Mouse (Mus musculus): ENCODE results near the gene Zfp385c. TPM values are rescaled to one million over a fixed set of nuclear protein-coding genes. Genes with fewer than 3 reads are reported as not detected.

The Zfp385c gene
- polyA plus RNA-seq, 1 experiment = 0.55 TPM

- H3K4me3 ChIP-seq (ENCODE audit: control insufficient read depth, insufficient read depth, low read length) = peak overlapping the region; percentile 52
- DNase-seq = no peak
- no peak for TF ChIP-seq CTCF (IDR thresholded peaks at IDR 0.05; ENCODE audit: borderline replicate concordance, control insufficient read depth, extremely low read depth, insufficient read depth, low read length, poor library complexity)
- 0 out of 2 replicates have a peak, but pooled peaks have one; percentile 27 for TF ChIP-seq POLR2A (IDR thresholded peaks at IDR 0.05; ENCODE audit: control insufficient read depth, extremely low read depth, insufficient read depth, low read length, poor library complexity)
- peaks cover 18% of the 10 kb centered on the region for H3K4me1 ChIP-seq (replicated peaks; ENCODE audit: control insufficient read depth, insufficient read depth, low read length)
- peaks cover 5% of the 10 kb centered on the region; the same call in 1 of the 2 replicates for H3K36me3 ChIP-seq (ENCODE audit: control insufficient read depth, insufficient read depth, low read length)
- no peaks in the 10 kb centered on the region for H3K27me3 ChIP-seq (ENCODE audit: control insufficient read depth, insufficient read depth, low read length)
- 7% methylated on average over 14 of the region's 14 CpGs for WGBS
- peak overlapping the region; percentile 85 for H3K27ac ChIP-seq (ENCODE audit: control insufficient read depth, insufficient read depth, low read length)
Observed at GRCm38 (mm10) chr11:100735954-100736745, 43.9 kb upstream of the Zfp385c start.

GRCm38 (mm10) chr11:100735134-100735865 is 43.0 kb upstream of the Zfp385c start:
- no peak for DNase-seq
- Histone ChIP-seq H3K4me3 (ENCODE audit: control insufficient read depth, insufficient read depth, low read length) (peak overlapping the region; percentile 52), H3K27me3 (ENCODE audit: control insufficient read depth, insufficient read depth, low read length) (no peaks in the 10 kb centered on the region), H3K27ac (ENCODE audit: control insufficient read depth, insufficient read depth, low read length) (peak overlapping the region; percentile 85), H3K36me3 (ENCODE audit: control insufficient read depth, insufficient read depth, low read length) (peaks cover 5% of the 10 kb centered on the region; the same call in 1 of the 2 replicates), H3K4me1 (replicated peaks; ENCODE audit: control insufficient read depth, insufficient read depth, low read length) (peaks cover 24% of the 10 kb centered on the region)
- 54% methylated on average over 9 of the region's 9 CpGs for WGBS
- TF ChIP-seq CTCF (IDR thresholded peaks at IDR 0.05; ENCODE audit: borderline replicate concordance, control insufficient read depth, extremely low read depth, insufficient read depth, low read length, poor library complexity) = no peak

DNA sequence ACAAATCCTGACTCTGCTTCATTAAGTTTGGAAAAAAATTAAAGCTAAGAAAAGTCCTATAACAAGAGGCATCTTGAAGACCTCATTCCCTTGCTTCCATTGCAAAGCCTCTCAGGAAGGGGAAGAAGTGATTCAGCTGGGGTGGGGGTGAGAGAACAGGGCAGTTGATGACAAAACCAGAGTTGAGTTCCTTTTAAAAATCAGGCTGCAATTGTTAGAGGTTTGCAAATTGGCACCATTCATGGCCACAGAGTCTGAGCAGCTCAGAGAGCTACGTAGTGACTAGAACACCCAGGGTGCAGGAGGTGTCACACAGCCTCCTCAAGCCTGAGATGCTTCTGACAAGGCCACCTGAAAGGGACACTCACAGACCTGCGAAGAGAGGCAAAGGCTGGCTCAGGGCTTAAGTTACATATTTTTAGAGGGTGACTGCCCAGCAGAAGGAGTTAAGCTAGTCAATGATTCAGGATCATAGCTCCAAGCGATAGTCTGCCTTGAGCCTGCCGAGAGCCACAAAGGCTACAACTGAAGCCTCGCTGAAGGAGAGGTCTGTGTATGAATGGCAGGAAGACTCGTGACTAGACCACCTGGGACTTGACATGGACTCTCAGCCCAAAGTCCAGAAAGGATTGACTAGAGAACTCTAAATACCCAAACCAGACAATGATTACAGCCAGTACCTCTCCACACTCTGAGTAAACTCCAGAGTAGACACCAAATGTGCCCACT is 38.4 kb upstream of the Zfp385c start:
- Histone ChIP-seq H3K4me1 (replicated peaks; ENCODE audit: control insufficient read depth, insufficient read depth, low read length) (peaks cover 17% of the 10 kb centered on the region), H3K27ac (ENCODE audit: control insufficient read depth, insufficient read depth, low read length) (no peak overlapping the region), H3K36me3 (ENCODE audit: control insufficient read depth, insufficient read depth, low read length) (peaks cover 20% of the 10 kb centered on the region), H3K27me3 (ENCODE audit: control insufficient read depth, insufficient read depth, low read length) (no peaks in the 10 kb centered on the region), H3K4me3 (ENCODE audit: control insufficient read depth, insufficient read depth, low read length) (no peak overlapping the region)
- WGBS = 80% methylated on average over 6 of the region's 6 CpGs
- TF ChIP-seq POLR2A (IDR thresholded peaks at IDR 0.05; ENCODE audit: control insufficient read depth, extremely low read depth, insufficient read depth, low read length, poor library complexity) (no peak), CTCF (IDR thresholded peaks at IDR 0.05; ENCODE audit: borderline replicate concordance, control insufficient read depth, extremely low read depth, insufficient read depth, low read length, poor library complexity) (no peak)
- DNase-seq = no peak

DNA sequence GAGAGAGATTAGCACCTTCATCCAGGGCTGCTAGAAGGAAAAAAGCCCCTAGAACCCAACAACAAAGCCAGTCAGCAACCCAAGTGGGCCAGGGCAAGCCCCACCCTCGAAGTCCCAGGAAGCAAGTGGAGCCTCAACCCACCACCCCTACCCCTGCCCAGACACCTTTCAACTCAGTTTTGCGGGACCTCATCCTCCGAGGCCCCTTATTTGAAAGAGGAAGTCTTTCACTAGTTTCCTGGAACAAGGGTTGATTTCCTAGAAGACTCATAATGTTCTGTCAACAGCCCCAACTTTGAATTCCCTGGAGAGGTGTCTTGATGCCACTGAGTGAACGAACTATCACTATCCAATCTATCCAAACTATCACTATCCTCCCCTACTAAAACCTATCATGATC is 37.7 kb upstream of the Zfp385c start:
- no peak overlapping the region for H3K27ac ChIP-seq (ENCODE audit: control insufficient read depth, insufficient read depth, low read length)
- peaks cover 20% of the 10 kb centered on the region for H3K36me3 ChIP-seq (ENCODE audit: control insufficient read depth, insufficient read depth, low read length)
- WGBS = 19% methylated on average over 4 of the region's 4 CpGs

DNA sequence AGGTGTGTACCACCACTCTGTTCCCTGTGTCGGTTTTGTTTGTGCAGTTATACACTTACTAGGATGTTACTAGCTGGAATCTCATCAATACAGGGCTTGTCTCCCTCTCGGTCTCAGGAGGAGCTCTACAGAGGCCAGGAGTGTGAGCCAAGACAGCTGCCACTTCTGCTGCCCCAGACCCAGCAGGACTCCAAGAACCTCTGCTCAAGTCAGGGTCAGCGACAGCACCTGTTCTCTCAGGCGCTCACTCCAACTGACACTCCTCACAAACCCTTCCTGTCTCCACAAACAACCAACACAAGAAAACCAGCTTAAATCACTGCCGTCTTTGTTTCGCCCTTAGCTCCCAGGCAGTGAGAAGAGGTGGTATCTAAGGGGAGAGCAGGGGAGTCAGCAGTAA is 36.3 kb upstream of the Zfp385c start:
- H3K4me3 ChIP-seq (ENCODE audit: control insufficient read depth, insufficient read depth, low read length) = no peak overlapping the region
- DNase-seq = no peak
- peaks cover 20% of the 10 kb centered on the region for H3K36me3 ChIP-seq (ENCODE audit: control insufficient read depth, insufficient read depth, low read length)
- TF ChIP-seq CTCF (IDR thresholded peaks at IDR 0.05; ENCODE audit: borderline replicate concordance, control insufficient read depth, extremely low read depth, insufficient read depth, low read length, poor library complexity) (no peak), POLR2A (IDR thresholded peaks at IDR 0.05; ENCODE audit: control insufficient read depth, extremely low read depth, insufficient read depth, low read length, poor library complexity) (no peak)
- WGBS = 86% methylated on average over 6 of the region's 6 CpGs
- peaks cover 24% of the 10 kb centered on the region for H3K4me1 ChIP-seq (replicated peaks; ENCODE audit: control insufficient read depth, insufficient read depth, low read length)
- H3K27me3 ChIP-seq (ENCODE audit: control insufficient read depth, insufficient read depth, low read length) = no peaks in the 10 kb centered on the region
- no peak overlapping the region for H3K27ac ChIP-seq (ENCODE audit: control insufficient read depth, insufficient read depth, low read length)

More for the DNA sequence above, 37.7 kb upstream of the Zfp385c start:
- Histone ChIP-seq H3K4me1 (replicated peaks; ENCODE audit: control insufficient read depth, insufficient read depth, low read length) (peaks cover 19% of the 10 kb centered on the region), H3K27me3 (ENCODE audit: control insufficient read depth, insufficient read depth, low read length) (no peaks in the 10 kb centered on the region), H3K4me3 (ENCODE audit: control insufficient read depth, insufficient read depth, low read length) (no peak overlapping the region)
- DNase-seq = no peak
- no peak for TF ChIP-seq POLR2A (IDR thresholded peaks at IDR 0.05; ENCODE audit: control insufficient read depth, extremely low read depth, insufficient read depth, low read length, poor library complexity)
- no peak for TF ChIP-seq CTCF (IDR thresholded peaks at IDR 0.05; ENCODE audit: borderline replicate concordance, control insufficient read depth, extremely low read depth, insufficient read depth, low read length, poor library complexity)

DNA sequence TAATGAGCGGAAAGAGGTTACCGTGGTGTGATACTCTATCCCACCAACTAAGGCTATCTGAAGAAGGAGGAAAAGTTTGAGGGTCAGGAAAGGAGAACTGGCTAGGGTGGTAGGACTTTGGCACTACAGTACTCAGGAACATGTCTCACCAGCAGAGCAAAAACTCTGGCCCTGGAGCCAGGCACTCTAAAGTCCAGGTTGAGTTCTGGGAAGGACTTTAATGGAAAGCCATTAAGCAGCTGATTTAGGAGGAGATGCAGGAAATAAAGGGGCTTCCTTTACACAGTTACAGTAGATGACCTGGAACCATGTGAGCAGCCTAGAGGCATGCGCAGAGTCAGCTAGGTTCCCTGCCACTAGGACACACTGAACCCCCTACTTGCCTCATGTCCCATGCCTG is 34.9 kb upstream of the Zfp385c start:
- Histone ChIP-seq H3K4me3 (ENCODE audit: control insufficient read depth, insufficient read depth, low read length) (no peak overlapping the region), H3K36me3 (ENCODE audit: control insufficient read depth, insufficient read depth, low read length) (peaks cover 15% of the 10 kb centered on the region), H3K27ac (ENCODE audit: control insufficient read depth, insufficient read depth, low read length) (no peak overlapping the region), H3K4me1 (replicated peaks; ENCODE audit: control insufficient read depth, insufficient read depth, low read length) (peaks cover 28% of the 10 kb centered on the region), H3K27me3 (ENCODE audit: control insufficient read depth, insufficient read depth, low read length) (no peaks in the 10 kb centered on the region)
- over 99% methylated on average over 3 of the region's 3 CpGs for WGBS
- no peak for DNase-seq
- TF ChIP-seq CTCF (IDR thresholded peaks at IDR 0.05; ENCODE audit: borderline replicate concordance, control insufficient read depth, extremely low read depth, insufficient read depth, low read length, poor library complexity) (no peak), POLR2A (IDR thresholded peaks at IDR 0.05; ENCODE audit: control insufficient read depth, extremely low read depth, insufficient read depth, low read length, poor library complexity) (no peak)
